Mouse (Mus musculus) thymus, adult 2 months (tissue): ENCODE data around the gene Hist1h3b.

ENCODE experiments used
- CTCF ChIP-seq: fragments of 200-500 bp; IDR thresholded peaks from 2 replicates; pipeline ENCODE4 v1.5.1; 2012; ENCODE audit warnings: mild to moderate bottlenecking, control low read depth, low read length, moderate library complexity, borderline replicate concordance; ENCODE audit not compliant: control insufficient read depth, poor library complexity, insufficient read depth; ENCODE audit errors: extremely low read depth
- POLR2A ChIP-seq: fragments of 200-500 bp; IDR thresholded peaks from 2 replicates; pipeline ENCODE4 v1.6.1; 2012; ENCODE audit warnings: mild to moderate bottlenecking, low read length, control low read depth, moderate library complexity; ENCODE audit not compliant: control insufficient read depth, poor library complexity, insufficient read depth; ENCODE audit errors: extremely low read depth

GRCm38 (mm10) chr13:23764324-23765171 is 12.5 kb downstream of the Hist1h3b start:
- TF ChIP-seq CTCF: no peak
- no peak for TF ChIP-seq POLR2A
